Mouse (Mus musculus) liver, adult 2 months (tissue): ENCODE data around the gene Serpini1.

Experiments used
- CTCF ChIP-seq: fragments of 200-500 bp; IDR thresholded peaks from 2 replicates; pipeline ENCODE4 v1.5.1; 2011; ENCODE audit warnings: low read depth, low read length, control low read depth
- POLR2A ChIP-seq: fragments of 200-500 bp; IDR thresholded peaks from 2 replicates; pipeline ENCODE4 v1.6.1; 2011; ENCODE audit warnings: low read length, control low read depth; ENCODE audit not compliant: insufficient read depth; ENCODE audit errors: extremely low read depth

- TF ChIP-seq CTCF (no peak), POLR2A (no peak)
Measured at GRCm38 (mm10) chr3:75686775-75687174, 129.4 kb downstream of the Serpini1 start.
